Mouse (Mus musculus): ENCODE data around the gene Tnfrsf4. TPM values are rescaled to one million over a fixed set of nuclear protein-coding genes. Genes with fewer than 3 reads are reported as not detected.

Tnfrsf4 gene
- polyA plus RNA-seq, 1 experiment = 0.64 TPM

DNA sequence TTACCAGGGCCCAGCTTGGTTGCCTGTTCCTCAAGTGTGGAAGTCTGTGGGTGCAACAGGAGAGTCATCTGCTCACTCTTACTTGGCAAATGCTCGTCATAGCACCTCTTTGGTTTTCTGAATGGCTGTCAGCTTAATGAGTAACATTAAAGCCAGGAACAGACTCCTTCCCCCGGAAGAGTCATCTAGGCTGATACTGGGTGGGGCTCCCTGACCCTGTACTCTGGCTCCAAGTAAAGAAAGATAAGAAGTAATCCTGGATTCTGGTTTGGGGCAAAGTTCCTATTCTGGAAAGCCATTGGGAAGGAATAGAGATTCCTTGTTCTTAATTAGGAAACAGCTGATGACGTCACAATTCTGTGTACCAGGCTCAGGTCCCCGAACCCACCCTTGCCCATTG is 40.5 kb downstream of the Tnfrsf4 start:
- no peaks in the 10 kb centered on the region for H3K79me2 ChIP-seq (ENCODE audit: control insufficient read depth, insufficient read depth)
- H3ac ChIP-seq (ENCODE audit: control insufficient read depth, insufficient read length) = no peak overlapping the region
- H3K27me3 ChIP-seq (ENCODE audit: control insufficient read depth, insufficient read depth, insufficient read length) = peaks cover 46% of the 10 kb centered on the region
- H3K4me3 ChIP-seq = no peak overlapping the region
- H3K36me3 ChIP-seq (ENCODE audit: control insufficient read depth, insufficient read depth) = no peaks in the 10 kb centered on the region
- TF ChIP-seq POLR2AphosphoS2 (IDR thresholded peaks at IDR 0.05; ENCODE audit: insufficient read length, low read depth) (no peak), CEBPB (IDR thresholded peaks at IDR 0.05; ENCODE audit: insufficient read depth, poor library complexity, severe bottlenecking) (no peak), E2F4 (IDR thresholded peaks at IDR 0.05; ENCODE audit: insufficient read depth) (no peak), USF1 (IDR thresholded peaks at IDR 0.05; ENCODE audit: low read depth) (no peak), REST (IDR thresholded peaks at IDR 0.05; ENCODE audit: insufficient read depth, insufficient read length) (no peak), TCF3 (IDR thresholded peaks at IDR 0.05; ENCODE audit: insufficient read length, low read depth) (no peak), MAX (IDR thresholded peaks at IDR 0.05; ENCODE audit: low read depth) (no peak), SRF (IDR thresholded peaks at IDR 0.05; ENCODE audit: control insufficient read depth, insufficient read length, low read depth) (no peak), MYOD1 (IDR thresholded peaks at IDR 0.05; ENCODE audit: control insufficient read depth in 1 of 3, insufficient read length in 2 of 3, low read depth in 2 of 3) (no peak), TCF12 (IDR thresholded peaks at IDR 0.05; ENCODE audit: insufficient read depth, poor library complexity, severe bottlenecking) (no peak), MYOG (IDR thresholded peaks at IDR 0.05; ENCODE audit: control insufficient read depth in 1 of 3, insufficient read depth in 1 of 3, insufficient read length in 2 of 3, low read depth in 2 of 3) (no peak), POLR2A (IDR thresholded peaks at IDR 0.05; ENCODE audit: insufficient read length, low read depth) (no peak)
- no peak overlapping the region for H3K4me2 ChIP-seq (ENCODE audit: low read depth)

DNA sequence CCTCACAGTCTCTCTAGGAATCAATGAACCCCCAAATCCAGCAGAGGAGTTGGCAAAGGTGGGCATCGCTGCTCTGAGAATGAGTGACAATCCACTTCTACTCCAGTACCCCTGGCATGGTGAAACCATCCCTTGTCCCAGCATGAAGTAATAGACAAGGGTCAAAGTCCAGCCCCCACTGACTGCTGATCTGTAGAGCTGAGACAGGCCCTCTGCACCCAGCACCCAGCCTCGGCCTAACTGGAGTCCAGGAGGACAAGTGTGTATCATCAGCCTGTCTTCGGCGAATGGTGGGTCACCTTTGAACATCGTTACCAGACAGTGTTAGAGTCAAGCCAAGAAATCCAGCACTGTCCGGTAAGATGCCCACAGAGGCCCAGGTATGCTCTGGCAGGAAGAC is 41.0 kb downstream of the Tnfrsf4 start:
- no peak for TF ChIP-seq USF1 (IDR thresholded peaks at IDR 0.05; ENCODE audit: low read depth)
- TF ChIP-seq REST (IDR thresholded peaks at IDR 0.05; ENCODE audit: insufficient read depth, insufficient read length) = no peak
- TF ChIP-seq MYOG (IDR thresholded peaks at IDR 0.05; ENCODE audit: control insufficient read depth in 1 of 3, insufficient read depth in 1 of 3, insufficient read length in 2 of 3, low read depth in 2 of 3) = no peak
- TF ChIP-seq TCF12 (IDR thresholded peaks at IDR 0.05; ENCODE audit: insufficient read depth, poor library complexity, severe bottlenecking) = no peak
- TF ChIP-seq MYOD1 (IDR thresholded peaks at IDR 0.05; ENCODE audit: control insufficient read depth in 1 of 3, insufficient read length in 2 of 3, low read depth in 2 of 3) = no peak
- TF ChIP-seq TCF3 (IDR thresholded peaks at IDR 0.05; ENCODE audit: insufficient read length, low read depth) = no peak
- no peak for TF ChIP-seq E2F4 (IDR thresholded peaks at IDR 0.05; ENCODE audit: insufficient read depth)
- no peak for TF ChIP-seq SRF (IDR thresholded peaks at IDR 0.05; ENCODE audit: control insufficient read depth, insufficient read length, low read depth)
- TF ChIP-seq POLR2AphosphoS2 (IDR thresholded peaks at IDR 0.05; ENCODE audit: insufficient read length, low read depth) = no peak
- no peak for TF ChIP-seq POLR2A (IDR thresholded peaks at IDR 0.05; ENCODE audit: insufficient read length, low read depth)
- TF ChIP-seq MAX (IDR thresholded peaks at IDR 0.05; ENCODE audit: low read depth) = no peak
- H3K27me3 ChIP-seq (ENCODE audit: control insufficient read depth, insufficient read depth, insufficient read length) = peaks cover 51% of the 10 kb centered on the region

DNA sequence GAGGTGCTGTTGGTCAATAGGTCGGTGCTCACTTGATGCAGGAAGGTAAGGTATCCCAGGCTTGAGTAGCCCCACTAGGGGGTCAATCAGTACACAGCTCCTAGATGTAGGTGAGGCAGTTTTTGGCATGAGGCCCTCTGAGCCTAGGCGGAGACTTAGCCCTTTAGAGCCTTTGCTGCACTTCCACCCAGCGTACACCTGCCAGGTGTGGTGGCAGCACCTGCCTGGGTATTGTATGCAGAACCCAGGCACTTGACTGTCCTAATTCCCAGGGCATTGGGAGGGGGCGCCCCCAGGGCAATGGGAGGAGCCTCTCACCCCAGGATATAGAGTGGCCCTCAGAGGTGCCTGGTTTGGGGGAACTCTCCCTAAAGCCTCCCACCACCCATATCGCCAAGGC is 41.5 kb downstream of the Tnfrsf4 start:
- no peak overlapping the region for H3K4me3 ChIP-seq
- no peaks in the 10 kb centered on the region for H3K36me3 ChIP-seq (ENCODE audit: control insufficient read depth, insufficient read depth)
- no peak overlapping the region for H3K4me2 ChIP-seq (ENCODE audit: low read depth)
- TF ChIP-seq TCF3 (IDR thresholded peaks at IDR 0.05; ENCODE audit: insufficient read length, low read depth) (no peak), SRF (IDR thresholded peaks at IDR 0.05; ENCODE audit: control insufficient read depth, insufficient read length, low read depth) (no peak), USF1 (IDR thresholded peaks at IDR 0.05; ENCODE audit: low read depth) (no peak)
- H3K27me3 ChIP-seq (ENCODE audit: control insufficient read depth, insufficient read depth, insufficient read length) = peaks cover 56% of the 10 kb centered on the region
- H3K79me2 ChIP-seq (ENCODE audit: control insufficient read depth, insufficient read depth) = no peaks in the 10 kb centered on the region
- H3ac ChIP-seq (ENCODE audit: control insufficient read depth, insufficient read length) = no peak overlapping the region

More for the DNA sequence above, 41.0 kb downstream of the Tnfrsf4 start:
- Histone ChIP-seq H3K4me3 (no peak overlapping the region), H3K36me3 (ENCODE audit: control insufficient read depth, insufficient read depth) (no peaks in the 10 kb centered on the region), H3K4me2 (ENCODE audit: low read depth) (no peak overlapping the region), H3K79me2 (ENCODE audit: control insufficient read depth, insufficient read depth) (no peaks in the 10 kb centered on the region), H3ac (ENCODE audit: control insufficient read depth, insufficient read length) (no peak overlapping the region)

DNA sequence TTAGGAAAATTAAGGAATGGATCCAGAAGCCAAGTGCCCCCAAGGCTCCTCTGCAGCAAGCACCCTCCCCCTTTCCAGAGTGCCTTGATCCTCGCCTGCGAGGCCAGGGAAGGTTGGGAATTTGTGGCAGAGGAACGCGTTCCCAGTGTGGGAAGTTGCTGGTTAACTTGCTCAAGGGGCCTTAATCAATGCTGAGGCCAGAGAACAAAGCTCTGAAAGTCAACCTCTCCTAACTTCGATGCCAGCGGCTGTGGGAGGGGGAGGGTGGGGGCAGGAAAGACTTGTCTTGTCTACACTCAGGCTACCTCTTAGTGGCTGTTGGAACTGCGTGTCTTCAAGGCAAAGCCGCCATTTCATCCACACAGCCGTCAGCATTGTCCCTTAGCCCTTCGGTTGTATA is 44.1 kb downstream of the Tnfrsf4 start:
- Histone ChIP-seq H3K79me2 (ENCODE audit: control insufficient read depth, insufficient read depth) (no peaks in the 10 kb centered on the region), H3ac (ENCODE audit: control insufficient read depth, insufficient read length) (no peak overlapping the region), H3K36me3 (ENCODE audit: control insufficient read depth, insufficient read depth) (no peaks in the 10 kb centered on the region), H3K4me3 (no peak overlapping the region), H3K27me3 (ENCODE audit: control insufficient read depth, insufficient read depth, insufficient read length) (peaks cover 71% of the 10 kb centered on the region), H3K4me2 (ENCODE audit: low read depth) (no peak overlapping the region)
- no peak for TF ChIP-seq USF1 (IDR thresholded peaks at IDR 0.05; ENCODE audit: low read depth)
- TF ChIP-seq SRF (IDR thresholded peaks at IDR 0.05; ENCODE audit: control insufficient read depth, insufficient read length, low read depth) = no peak
- no peak for TF ChIP-seq TCF12 (IDR thresholded peaks at IDR 0.05; ENCODE audit: insufficient read depth, poor library complexity, severe bottlenecking)
- no peak for TF ChIP-seq CEBPB (IDR thresholded peaks at IDR 0.05; ENCODE audit: insufficient read depth, poor library complexity, severe bottlenecking)
- no peak for TF ChIP-seq POLR2AphosphoS2 (IDR thresholded peaks at IDR 0.05; ENCODE audit: insufficient read length, low read depth)
- TF ChIP-seq MAX (IDR thresholded peaks at IDR 0.05; ENCODE audit: low read depth) = no peak

DNA sequence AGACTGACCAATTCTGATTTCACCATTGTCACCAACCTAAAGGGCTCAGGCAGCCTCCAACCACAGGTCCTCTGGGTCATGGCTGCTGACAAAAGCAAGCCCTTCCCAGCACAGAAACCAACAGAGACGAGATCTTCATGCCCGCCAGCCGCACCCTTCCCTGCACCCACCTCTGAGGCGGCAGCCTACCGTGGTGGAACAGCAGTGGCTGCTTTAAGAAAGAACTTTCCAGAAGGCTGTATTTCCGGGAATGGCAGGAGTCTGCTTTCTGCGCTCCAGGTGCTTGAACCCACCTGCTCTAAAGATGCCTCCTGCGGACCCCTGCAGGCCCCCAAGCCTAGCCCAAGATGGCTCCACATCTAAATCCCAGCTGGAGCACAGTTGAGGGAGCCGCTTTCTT is 45.2 kb downstream of the Tnfrsf4 start:
- Histone ChIP-seq H3K4me3 (no peak overlapping the region), H3ac (ENCODE audit: control insufficient read depth, insufficient read length) (no peak overlapping the region), H3K4me2 (ENCODE audit: low read depth) (no peak overlapping the region), H3K27me3 (ENCODE audit: control insufficient read depth, insufficient read depth, insufficient read length) (peaks cover 67% of the 10 kb centered on the region), H3K36me3 (ENCODE audit: control insufficient read depth, insufficient read depth) (no peaks in the 10 kb centered on the region), H3K79me2 (ENCODE audit: control insufficient read depth, insufficient read depth) (no peaks in the 10 kb centered on the region)
- TF ChIP-seq POLR2A (IDR thresholded peaks at IDR 0.05; ENCODE audit: insufficient read length, low read depth) (no peak), TCF12 (IDR thresholded peaks at IDR 0.05; ENCODE audit: insufficient read depth, poor library complexity, severe bottlenecking) (no peak), TCF3 (IDR thresholded peaks at IDR 0.05; ENCODE audit: insufficient read length, low read depth) (no peak), USF1 (IDR thresholded peaks at IDR 0.05; ENCODE audit: low read depth) (no peak)

All from myocyte (in vitro differentiated cells).